Mouse (Mus musculus) hindbrain, embryonic 15.5 days (tissue): ENCODE measurements around the gene Wdr18. TPM values are rescaled to one million over a fixed set of nuclear protein-coding genes. Genes with fewer than 3 reads are reported as not detected.
A peak's percentile ranks its signal among the peaks of the same experiment; 100 is the strongest.

Experiments
- ATAC-seq: fragments of 200-750 bp; cut with Nextera tagmentation; 2 replicates; pipeline ENCODE4 v1.8.0; 2017; ENCODE audit warnings: low read depth, moderate number of reproducible peaks, moderate TSS enrichment; ENCODE audit not compliant: low FRiP score
- H3K27ac ChIP-seq: fragments of 300-500 bp; sonication (generic); replicated peaks from 2 replicates; pipeline ENCODE4 v1.5.1; 2015; ENCODE audit warnings: mild to moderate bottlenecking, inconsistent platforms
- H3K27me3 ChIP-seq: fragments of 300-500 bp; sonication (generic); 2 replicates; pipeline ENCODE4 v1.6.1; 2015; ENCODE audit warnings: control low read depth, inconsistent platforms
- H3K36me3 ChIP-seq: fragments of 300-500 bp; sonication (generic); 2 replicates; pipeline ENCODE4 v1.6.1; 2015; ENCODE audit warnings: control low read depth, inconsistent platforms
- H3K4me1 ChIP-seq: fragments of 300-500 bp; sonication (generic); replicated peaks from 2 replicates; pipeline ENCODE4 v1.6.1; 2015; ENCODE audit warnings: control low read depth, inconsistent platforms
- H3K4me2 ChIP-seq: fragments of 300-500 bp; sonication (generic); 2 replicates; pipeline ENCODE4 v1.6.1; 2015; ENCODE audit warnings: moderate library complexity, mild to moderate bottlenecking, inconsistent platforms
- H3K4me3 ChIP-seq: fragments of 300-500 bp; sonication (generic); 2 replicates; pipeline ENCODE4 v1.5.1; 2015; ENCODE audit warnings: mild to moderate bottlenecking, inconsistent platforms
- H3K9ac ChIP-seq: fragments of 300-500 bp; sonication (generic); 2 replicates; pipeline ENCODE4 v1.6.1; 2015; ENCODE audit warnings: inconsistent platforms
- H3K9me3 ChIP-seq: fragments of 300-500 bp; sonication (generic); 2 replicates; pipeline ENCODE4 v1.6.1; 2016; ENCODE audit warnings: control low read depth, inconsistent platforms
- WGBS: fragments of 180-500 bp; shearing (Covaris S2); methylation state at CpG from one replicate; pipeline ENCODE4 v1.1.7; 2015; 5-methylcytosine and 5-hydroxymethylcytosine counted together
- polyA plus RNA-seq: library from polyadenylated mRNA; unstranded; fragments of >200 nt; fragmentation: Nextera tagmentation; extraction: Ambion mirVana; gene quantifications from 2 replicates; pipeline ENCODE4 v1.2.1, GENCODE M21; 2015

Gene Wdr18
- polyA plus RNA-seq, 1 experiment from 2014 or later = 93.6 TPM

DNA sequence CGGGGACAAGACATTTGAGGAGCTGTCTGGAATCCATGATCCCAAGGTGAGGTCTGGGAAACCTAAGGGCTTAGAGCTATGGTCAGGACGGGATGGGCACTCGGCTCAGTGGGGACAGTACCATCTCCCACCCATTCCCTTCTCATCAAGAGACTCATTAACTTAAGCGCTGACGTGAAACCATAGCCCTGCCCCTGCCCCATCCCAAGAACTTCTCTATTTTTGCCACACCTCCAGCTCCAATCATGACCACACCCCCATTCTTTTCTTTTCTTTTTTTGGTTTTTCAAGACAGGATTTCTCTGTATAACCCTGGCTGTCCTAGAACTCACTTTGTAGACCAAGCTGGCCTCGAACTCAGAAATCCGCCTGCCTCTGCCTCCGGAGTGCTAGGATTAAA is 14.7 kb downstream of the Wdr18 start:
- Histone ChIP-seq H3K4me3 (no peak overlapping the region), H3K9ac (no peak overlapping the region), H3K27me3 (peaks cover 18% of the 10 kb centered on the region), H3K27ac (no peak overlapping the region), H3K4me2 (no peak overlapping the region), H3K4me1 (peaks cover 8% of the 10 kb centered on the region), H3K9me3 (no peaks in the 10 kb centered on the region), H3K36me3 (peaks cover 42% of the 10 kb centered on the region)
- 89% methylated on average over 8 of the region's 8 CpGs for WGBS
- ATAC-seq = no peak

DNA sequence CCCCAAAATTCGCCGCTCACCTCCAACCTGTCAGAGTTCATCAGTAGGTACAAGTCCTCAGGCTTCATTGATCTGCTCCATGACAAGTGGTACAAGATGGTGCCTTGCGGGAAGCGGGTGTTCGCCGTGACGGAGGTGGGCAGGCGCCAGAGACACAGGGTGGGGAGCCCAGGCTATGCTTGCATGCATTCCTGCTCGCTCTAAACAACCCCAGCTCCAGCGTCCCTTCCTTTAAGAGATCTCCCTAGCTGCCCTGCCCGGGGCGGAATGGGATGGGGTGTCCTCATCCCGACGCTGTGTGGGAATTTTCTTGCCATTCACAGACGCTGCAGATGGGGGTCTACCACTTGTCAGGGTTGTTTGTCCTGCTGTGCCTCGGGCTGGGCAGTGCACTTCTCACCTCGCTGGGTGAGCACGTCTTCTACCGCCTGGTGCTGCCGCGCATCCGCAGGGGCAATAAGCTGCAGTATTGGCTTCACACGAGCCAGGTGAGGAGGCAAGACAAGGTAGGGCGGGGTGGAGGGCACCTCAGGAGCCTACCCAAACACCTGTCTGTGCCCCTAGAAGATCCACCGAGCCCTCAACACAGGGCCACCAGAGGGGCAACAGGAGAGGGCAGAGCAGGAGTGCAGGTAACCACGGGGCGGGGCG is 16.2 kb downstream of the Wdr18 start:
- H3K36me3 ChIP-seq = peaks cover 42% of the 10 kb centered on the region
- no peak overlapping the region for H3K4me2 ChIP-seq
- WGBS = 84% methylated on average over 28 of the region's 28 CpGs
- H3K9ac ChIP-seq = no peak overlapping the region
- no peak overlapping the region for H3K4me3 ChIP-seq
- peaks cover 16% of the 10 kb centered on the region for H3K27me3 ChIP-seq
- H3K27ac ChIP-seq = no peak overlapping the region
- H3K4me1 ChIP-seq = peaks cover 3% of the 10 kb centered on the region; the same call in 1 of the 2 replicates
- no peaks in the 10 kb centered on the region for H3K9me3 ChIP-seq
- ATAC-seq = no peak

DNA sequence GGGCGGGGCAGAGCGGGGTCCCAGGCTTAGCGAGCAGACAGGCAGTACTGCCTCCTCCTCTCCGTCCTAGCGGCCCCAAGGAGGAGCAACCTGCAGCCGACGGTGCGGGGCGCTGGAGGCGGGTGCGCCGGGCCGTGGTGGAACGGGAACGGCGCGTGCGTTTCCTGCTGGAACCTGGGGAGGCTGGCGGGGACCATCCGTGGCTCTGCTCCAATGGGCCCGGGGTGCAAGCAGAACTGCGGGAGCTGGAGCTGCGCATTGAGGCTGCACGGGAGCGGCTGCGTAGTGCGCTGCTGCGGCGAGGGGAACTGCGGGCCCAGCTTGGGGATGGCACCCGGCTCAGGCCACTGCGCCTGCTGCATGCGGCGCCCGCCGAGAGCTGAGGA is 16.8 kb downstream of the Wdr18 start:
- peaks cover 8% of the 10 kb centered on the region for H3K4me1 ChIP-seq
- 76% methylated on average over 36 of the region's 36 CpGs for WGBS
- H3K9ac ChIP-seq = no peak overlapping the region
- H3K4me2 ChIP-seq = no peak overlapping the region
- ATAC-seq = no peak
- no peak overlapping the region for H3K27ac ChIP-seq
- no peak overlapping the region for H3K4me3 ChIP-seq
- H3K9me3 ChIP-seq = no peaks in the 10 kb centered on the region
- H3K36me3 ChIP-seq = peaks cover 42% of the 10 kb centered on the region
- H3K27me3 ChIP-seq = peaks cover 12% of the 10 kb centered on the region

DNA sequence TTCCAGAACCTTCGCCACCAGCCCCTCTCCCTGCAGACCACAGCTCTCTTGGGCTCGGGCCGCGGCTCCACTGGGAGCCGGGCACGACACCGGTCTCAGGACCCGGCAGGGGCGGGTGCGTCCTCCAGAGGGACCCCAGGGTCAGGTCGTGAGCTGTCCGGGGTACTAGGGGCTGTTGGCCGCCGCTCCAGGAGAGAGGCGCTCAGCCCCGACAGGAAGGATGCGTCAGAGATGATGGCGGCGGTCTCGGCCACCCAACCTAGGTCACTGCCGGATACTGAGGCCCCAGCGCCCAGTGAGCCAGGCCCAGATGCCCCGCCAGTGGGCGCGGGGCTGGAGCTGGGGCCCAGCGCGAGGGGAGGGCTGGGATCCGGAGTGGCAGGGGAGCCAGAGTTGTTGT is 17.4 kb downstream of the Wdr18 start:
- Histone ChIP-seq H3K27me3 (peaks cover 7% of the 10 kb centered on the region; the same call in 1 of the 2 replicates), H3K9me3 (no peaks in the 10 kb centered on the region), H3K27ac (no peak overlapping the region), H3K4me3 (no peak overlapping the region), H3K4me2 (no peak overlapping the region), H3K4me1 (peaks cover 12% of the 10 kb centered on the region), H3K9ac (no peak overlapping the region), H3K36me3 (peaks cover 42% of the 10 kb centered on the region)
- WGBS = 84% methylated on average over 27 of the region's 28 CpGs
- ATAC-seq = no peak

GRCm38 (mm10) chr10:79978061-79978460 is 18.1 kb downstream of the Wdr18 start:
- 97% methylated on average over 21 of the region's 21 CpGs for WGBS
- ATAC-seq = no peak
- Histone ChIP-seq H3K4me3 (no peak overlapping the region), H3K27me3 (no peaks in the 10 kb centered on the region), H3K9me3 (no peaks in the 10 kb centered on the region), H3K9ac (no peak overlapping the region), H3K36me3 (peaks cover 42% of the 10 kb centered on the region), H3K27ac (no peak overlapping the region), H3K4me1 (peaks cover 19% of the 10 kb centered on the region), H3K4me2 (no peak overlapping the region)

DNA sequence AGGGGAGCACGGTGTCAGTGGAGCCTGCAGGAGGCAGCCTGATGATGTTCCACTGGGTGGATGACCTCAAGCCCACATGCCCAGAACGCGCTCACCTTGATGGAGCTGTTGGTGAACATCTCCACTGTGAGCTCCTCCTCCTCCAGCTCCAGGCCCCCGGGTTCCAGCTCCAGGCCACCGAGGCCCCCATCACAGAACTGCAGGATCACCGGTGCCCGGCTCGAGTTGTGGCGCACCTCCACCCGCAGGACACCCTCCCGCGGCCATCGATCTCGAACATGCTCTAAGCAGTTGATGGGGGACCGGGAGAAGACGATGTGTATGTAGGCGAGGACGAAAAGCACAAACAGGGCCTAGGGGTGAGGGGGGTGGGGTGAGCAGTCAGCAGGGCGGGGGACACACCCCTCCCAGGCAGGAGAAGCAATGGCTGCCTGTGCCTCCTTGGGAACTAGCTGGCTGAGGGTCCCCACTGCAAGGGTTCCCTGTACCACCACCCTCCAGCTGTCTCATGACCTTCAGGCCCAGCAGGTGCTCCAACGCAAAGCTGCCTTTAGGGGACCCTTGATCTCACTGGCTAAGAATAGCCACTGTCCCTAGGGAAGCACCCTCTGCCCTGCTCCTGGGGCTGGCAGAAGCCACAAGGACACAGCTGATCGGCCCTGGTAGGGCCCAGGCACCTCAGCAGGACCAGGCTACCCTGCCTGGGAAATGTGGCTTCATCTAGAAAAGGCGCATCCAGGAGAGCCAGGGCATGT is 19.6 kb downstream of the Wdr18 start:
- peaks cover 38% of the 10 kb centered on the region for H3K36me3 ChIP-seq
- no peak overlapping the region for H3K9ac ChIP-seq
- H3K4me2 ChIP-seq = no peak overlapping the region
- H3K4me1 ChIP-seq = peaks cover 25% of the 10 kb centered on the region
- no peak for ATAC-seq
- H3K4me3 ChIP-seq = no peak overlapping the region
- H3K27ac ChIP-seq = no peak overlapping the region
- no peaks in the 10 kb centered on the region for H3K9me3 ChIP-seq
- no peaks in the 10 kb centered on the region for H3K27me3 ChIP-seq
- WGBS = 94% methylated on average over 22 of the region's 22 CpGs

DNA sequence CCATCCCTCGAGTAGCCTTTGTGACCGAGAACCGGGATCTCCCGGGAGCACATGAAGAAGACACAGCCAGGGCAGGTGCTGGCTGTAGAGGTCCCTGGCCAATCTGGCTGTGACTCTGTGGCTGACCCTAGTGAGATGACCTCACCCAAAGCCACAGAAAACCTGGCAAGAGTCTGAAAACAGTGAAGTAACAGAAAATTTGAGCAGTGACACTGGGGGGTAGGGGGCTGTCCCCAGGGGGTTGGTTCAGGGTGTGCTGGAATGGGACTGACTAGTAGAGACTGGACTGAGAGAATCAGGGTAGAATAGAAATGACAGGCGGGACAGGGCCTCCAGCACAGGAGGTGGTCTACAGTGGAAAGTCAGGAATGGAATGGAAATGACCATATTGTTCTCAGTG is 23.3 kb downstream of the Wdr18 start:
- ATAC-seq = no peak
- WGBS = 77% methylated on average over 5 of the region's 5 CpGs
- peaks cover 10% of the 10 kb centered on the region; the same call in 1 of the 2 replicates for H3K36me3 ChIP-seq
- H3K4me1 ChIP-seq = peaks cover 45% of the 10 kb centered on the region
- H3K9me3 ChIP-seq = no peaks in the 10 kb centered on the region
- peak overlapping the region; percentile 56 for H3K4me3 ChIP-seq
- H3K4me2 ChIP-seq = peak overlapping the region; percentile 96
- H3K27ac ChIP-seq = peak overlapping the region; percentile 93
- peaks cover 11% of the 10 kb centered on the region for H3K27me3 ChIP-seq
- H3K9ac ChIP-seq = peak overlapping the region; percentile 84

DNA sequence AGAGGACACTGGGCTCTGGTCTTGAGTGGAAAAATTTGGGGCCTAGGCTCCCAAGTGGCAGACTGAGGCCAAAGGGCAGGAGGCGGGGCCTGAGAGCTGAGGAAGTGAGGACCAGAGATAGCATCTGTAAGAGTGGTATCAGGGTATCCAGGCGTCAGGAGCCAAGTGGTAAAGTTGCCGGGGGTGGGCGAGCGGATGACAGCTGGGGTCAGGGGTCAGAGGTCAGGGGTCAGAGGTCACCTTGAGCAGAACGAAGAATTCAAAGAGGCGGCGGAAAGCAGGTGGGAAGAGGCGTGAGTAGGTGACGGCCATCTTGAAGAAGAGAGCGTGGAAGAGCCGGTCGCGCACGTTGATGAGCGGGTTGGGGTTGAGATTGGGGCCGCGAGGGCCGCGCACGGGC is 23.7 kb downstream of the Wdr18 start:
- Histone ChIP-seq H3K36me3 (peaks cover 6% of the 10 kb centered on the region; the same call in 1 of the 2 replicates), H3K27ac (peak overlapping the region; percentile 93), H3K4me1 (peaks cover 50% of the 10 kb centered on the region), H3K9me3 (no peaks in the 10 kb centered on the region), H3K4me2 (peak overlapping the region; percentile 96), H3K4me3 (peak overlapping the region; percentile 56), H3K27me3 (peaks cover 16% of the 10 kb centered on the region), H3K9ac (peak overlapping the region; percentile 84)
- no peak for ATAC-seq
- 2% methylated on average over 8 of the region's 21 CpGs for WGBS

DNA sequence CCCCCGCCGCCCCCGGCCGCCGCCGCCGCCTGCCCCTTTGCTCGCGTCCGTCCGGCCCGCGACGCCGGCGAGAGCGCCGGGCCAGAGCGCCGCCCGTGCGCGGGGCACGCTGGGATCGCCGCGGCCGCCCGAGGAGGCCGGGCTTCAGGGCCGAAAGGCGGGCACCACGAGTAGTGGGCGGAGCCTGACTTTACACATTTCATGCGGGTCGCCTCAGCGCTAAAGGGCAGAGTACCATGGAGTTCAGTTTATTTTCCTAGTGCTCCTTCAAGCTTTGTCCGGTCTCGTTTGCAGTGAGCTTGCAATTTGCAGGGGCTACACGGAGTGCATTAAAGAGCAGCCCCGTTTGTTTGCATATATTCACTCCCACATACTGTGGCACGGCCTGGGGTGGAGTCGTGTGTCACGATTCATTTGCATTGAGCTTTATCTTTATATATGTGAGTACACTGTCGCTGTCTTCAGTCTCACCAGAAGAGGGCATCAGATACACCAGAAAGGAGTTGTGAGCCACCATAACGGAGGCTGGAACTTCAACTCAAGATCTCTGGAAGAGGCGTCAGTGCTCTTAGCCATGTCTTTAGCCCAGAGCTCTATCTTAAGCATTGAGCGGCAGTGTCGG is 24.4 kb downstream of the Wdr18 start, which contains the start of gene Tmem259:
Gene Tmem259, minus strand, starts transcription at position 136 of the 622 bp plus-strand sequence.
- Histone ChIP-seq H3K4me1 (peaks cover 54% of the 10 kb centered on the region), H3K9me3 (no peaks in the 10 kb centered on the region), H3K4me2 (peak within 1 kb of the TSS; percentile 96), H3K27me3 (peaks cover 22% of the 10 kb centered on the region), H3K9ac (peak within 1 kb of the TSS; percentile 84), H3K36me3 (peaks cover under 1% of the 10 kb centered on the region; the same call in 1 of the 2 replicates), H3K4me3 (peak within 1 kb of the TSS; percentile 56), H3K27ac (peak within 1 kb of the TSS; percentile 93)
- ATAC-seq = peak; percentile 83
- 0% methylated on average over 43 of the region's 49 CpGs for WGBS

DNA sequence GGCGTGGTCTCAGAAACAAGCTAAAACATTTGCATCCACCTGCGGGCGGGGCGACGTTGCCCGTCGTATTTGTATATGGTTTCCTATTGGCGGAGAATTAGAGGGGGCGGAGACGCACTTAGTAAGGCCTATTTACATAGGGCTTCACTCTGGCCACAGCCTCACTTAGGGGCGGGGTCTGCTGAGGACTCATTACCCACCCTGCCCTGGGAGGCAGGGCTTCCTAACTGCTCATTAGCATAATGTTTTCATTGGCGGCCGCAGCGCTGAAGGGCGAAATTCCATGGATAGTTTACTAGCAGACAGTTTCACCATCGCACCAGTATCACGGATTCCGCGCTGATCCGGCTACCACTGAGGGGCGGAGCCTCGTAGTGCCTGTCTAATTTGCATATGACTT is 24.9 kb downstream of the Wdr18 start:
- peak; percentile 94 for ATAC-seq
- Histone ChIP-seq H3K9ac (peak overlapping the region; percentile 84), H3K36me3 (no peaks in the 10 kb centered on the region), H3K27ac (peak overlapping the region; percentile 93), H3K27me3 (peaks cover 28% of the 10 kb centered on the region), H3K4me2 (peak overlapping the region; percentile 96), H3K4me1 (peaks cover 54% of the 10 kb centered on the region), H3K9me3 (no peaks in the 10 kb centered on the region), H3K4me3 (peak overlapping the region; percentile 56)
- under 1% methylated on average over 22 of the region's 22 CpGs for WGBS

- WGBS = 3% methylated on average over 35 of the region's 35 CpGs
- peak overlapping the region; percentile 96 for H3K4me2 ChIP-seq
- H3K9me3 ChIP-seq = no peaks in the 10 kb centered on the region
- peak overlapping the region; percentile 93 for H3K27ac ChIP-seq
- H3K4me1 ChIP-seq = peaks cover 54% of the 10 kb centered on the region
- H3K36me3 ChIP-seq = no peaks in the 10 kb centered on the region
- peaks cover 31% of the 10 kb centered on the region for H3K27me3 ChIP-seq
- H3K4me3 ChIP-seq = peak overlapping the region; percentile 56
- no peak; the same call in 1 of the 2 replicates for ATAC-seq
- H3K9ac ChIP-seq = peak overlapping the region; percentile 64
These were observed 25.6 kb downstream of the Wdr18 start for GRCm38 (mm10) chr10:79985334-79986231.
